Mouse (Mus musculus): ENCODE data around the gene Nsmce4a. TPM values are rescaled to one million over a fixed set of nuclear protein-coding genes. Genes with fewer than 3 reads are reported as not detected.

The Nsmce4a gene
- polyA plus RNA-seq, 1 experiment, result 152 TPM

GRCm38 (mm10) chr7:130510243-130510642, 62.7 kb downstream of the Nsmce4a start:
- Histone ChIP-seq H3K9me3 (replicated peaks; ENCODE audit: control insufficient read depth, insufficient read depth, low read length, poor library complexity, severe bottlenecking) (no peaks in the 10 kb centered on the region), H3K27ac (ENCODE audit: insufficient read depth, low read length) (no peak overlapping the region), H3K36me3 (ENCODE audit: control insufficient read depth, insufficient read depth, low read length, poor library complexity, severe bottlenecking) (peaks cover 8% of the 10 kb centered on the region), H3K4me3 (ENCODE audit: low read depth, low read length) (no peak overlapping the region), H3K9ac (ENCODE audit: low read depth, poor library complexity, severe bottlenecking) (no peak overlapping the region), H3K27me3 (ENCODE audit: control insufficient read depth, insufficient read depth, low read length, poor library complexity, severe bottlenecking) (no peaks in the 10 kb centered on the region), H3K4me1 (ENCODE audit: control insufficient read depth, insufficient read depth, low read length) (peaks cover 2% of the 10 kb centered on the region)
- no peak for TF ChIP-seq POLR2A (IDR thresholded peaks at IDR 0.05; ENCODE audit: insufficient read depth, low read length)
- no peak for TF ChIP-seq EP300 (IDR thresholded peaks at IDR 0.05; ENCODE audit: insufficient read depth, low read depth, low read length)
- no peak for TF ChIP-seq CTCF (IDR thresholded peaks at IDR 0.05; ENCODE audit: low read depth, low read length)

DNA sequence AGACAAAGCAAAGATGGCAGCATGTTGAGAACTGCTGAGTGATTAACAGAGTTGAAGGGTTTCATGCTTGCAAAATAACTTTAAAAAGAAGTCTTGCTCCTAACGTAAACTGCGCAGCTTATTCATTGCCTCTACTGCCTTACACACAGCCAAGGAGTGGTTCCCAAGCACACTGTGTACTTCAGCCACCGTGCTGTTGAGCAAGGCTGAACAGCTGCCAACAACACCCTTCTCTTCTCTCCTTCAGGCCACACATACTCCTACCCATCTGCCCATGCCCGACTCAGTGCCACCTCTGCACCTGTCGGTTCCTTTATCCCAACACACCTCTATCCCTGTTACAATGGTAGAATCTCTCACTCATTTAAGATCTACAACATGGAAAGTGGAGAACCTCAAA, 69.9 kb downstream of the Nsmce4a start:
- no peaks in the 10 kb centered on the region for H3K9me3 ChIP-seq (replicated peaks; ENCODE audit: control insufficient read depth, insufficient read depth, low read length, poor library complexity, severe bottlenecking)
- H3K27ac ChIP-seq (ENCODE audit: insufficient read depth, low read length), result no peak overlapping the region
- H3K27me3 ChIP-seq (ENCODE audit: control insufficient read depth, insufficient read depth, low read length, poor library complexity, severe bottlenecking), result no peaks in the 10 kb centered on the region
- H3K4me1 ChIP-seq (ENCODE audit: control insufficient read depth, insufficient read depth, low read length), result no peaks in the 10 kb centered on the region
- no peak overlapping the region for H3K4me3 ChIP-seq (ENCODE audit: low read depth, low read length)
- peaks cover 2% of the 10 kb centered on the region; the same call in 1 of the 2 replicates for H3K36me3 ChIP-seq (ENCODE audit: control insufficient read depth, insufficient read depth, low read length, poor library complexity, severe bottlenecking)
- H3K9ac ChIP-seq (ENCODE audit: low read depth, poor library complexity, severe bottlenecking), result no peak overlapping the region
- TF ChIP-seq EP300 (IDR thresholded peaks at IDR 0.05; ENCODE audit: insufficient read depth, low read depth, low read length) (no peak), POLR2A (IDR thresholded peaks at IDR 0.05; ENCODE audit: insufficient read depth, low read length) (no peak), CTCF (IDR thresholded peaks at IDR 0.05; ENCODE audit: low read depth, low read length) (no peak)

- Histone ChIP-seq H3K9ac (ENCODE audit: low read depth, poor library complexity, severe bottlenecking) (no peak overlapping the region), H3K9me3 (replicated peaks; ENCODE audit: control insufficient read depth, insufficient read depth, low read length, poor library complexity, severe bottlenecking) (no peaks in the 10 kb centered on the region), H3K27me3 (ENCODE audit: control insufficient read depth, insufficient read depth, low read length, poor library complexity, severe bottlenecking) (no peaks in the 10 kb centered on the region), H3K4me3 (ENCODE audit: low read depth, low read length) (no peak overlapping the region), H3K4me1 (ENCODE audit: control insufficient read depth, insufficient read depth, low read length) (no peaks in the 10 kb centered on the region), H3K36me3 (ENCODE audit: control insufficient read depth, insufficient read depth, low read length, poor library complexity, severe bottlenecking) (peaks cover 2% of the 10 kb centered on the region; the same call in 1 of the 2 replicates), H3K27ac (ENCODE audit: insufficient read depth, low read length) (no peak overlapping the region)
- TF ChIP-seq EP300 (IDR thresholded peaks at IDR 0.05; ENCODE audit: insufficient read depth, low read depth, low read length), result no peak
- TF ChIP-seq CTCF (IDR thresholded peaks at IDR 0.05; ENCODE audit: low read depth, low read length), result no peak
- no peak for TF ChIP-seq POLR2A (IDR thresholded peaks at IDR 0.05; ENCODE audit: insufficient read depth, low read length)
Measured at GRCm38 (mm10) chr7:130501499-130501898, 71.4 kb downstream of the Nsmce4a start.

DNA sequence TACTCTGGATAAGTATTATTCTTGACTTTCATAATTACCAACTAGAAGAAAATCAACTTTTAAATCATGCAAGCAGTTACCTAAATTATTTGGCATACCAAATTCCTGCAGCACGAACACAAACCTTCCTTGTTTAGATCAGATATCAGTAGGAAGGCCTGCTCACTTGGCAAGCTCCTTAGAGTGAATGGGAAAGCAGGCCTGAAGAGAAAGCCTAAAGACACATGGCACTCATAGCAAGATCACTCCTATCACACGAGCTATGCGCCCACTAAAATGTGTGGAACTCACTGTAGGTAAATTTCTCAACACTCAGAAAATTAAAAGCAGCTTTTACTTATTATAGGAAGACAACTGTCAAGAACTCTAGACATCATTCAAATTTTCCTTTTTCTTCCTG, 79.6 kb downstream of the Nsmce4a start:
- H3K4me3 ChIP-seq (ENCODE audit: low read depth, low read length), result no peak overlapping the region
- H3K27me3 ChIP-seq (ENCODE audit: control insufficient read depth, insufficient read depth, low read length, poor library complexity, severe bottlenecking), result no peaks in the 10 kb centered on the region
- no peaks in the 10 kb centered on the region; the same call in none of the 2 replicates for H3K36me3 ChIP-seq (ENCODE audit: control insufficient read depth, insufficient read depth, low read length, poor library complexity, severe bottlenecking)
- TF ChIP-seq CTCF (IDR thresholded peaks at IDR 0.05; ENCODE audit: low read depth, low read length) (no peak), EP300 (IDR thresholded peaks at IDR 0.05; ENCODE audit: insufficient read depth, low read depth, low read length) (no peak), POLR2A (IDR thresholded peaks at IDR 0.05; ENCODE audit: insufficient read depth, low read length) (no peak)
- no peak overlapping the region for H3K9ac ChIP-seq (ENCODE audit: low read depth, poor library complexity, severe bottlenecking)
- no peaks in the 10 kb centered on the region for H3K4me1 ChIP-seq (ENCODE audit: control insufficient read depth, insufficient read depth, low read length)
- no peak overlapping the region for H3K27ac ChIP-seq (ENCODE audit: insufficient read depth, low read length)
- H3K9me3 ChIP-seq (replicated peaks; ENCODE audit: control insufficient read depth, insufficient read depth, low read length, poor library complexity, severe bottlenecking), result no peaks in the 10 kb centered on the region

GRCm38 (mm10) chr7:130492026-130492425, 80.9 kb downstream of the Nsmce4a start:
- Histone ChIP-seq H3K9ac (ENCODE audit: low read depth, poor library complexity, severe bottlenecking) (no peak overlapping the region), H3K27me3 (ENCODE audit: control insufficient read depth, insufficient read depth, low read length, poor library complexity, severe bottlenecking) (no peaks in the 10 kb centered on the region), H3K36me3 (ENCODE audit: control insufficient read depth, insufficient read depth, low read length, poor library complexity, severe bottlenecking) (no peaks in the 10 kb centered on the region; the same call in none of the 2 replicates), H3K4me1 (ENCODE audit: control insufficient read depth, insufficient read depth, low read length) (no peaks in the 10 kb centered on the region), H3K4me3 (ENCODE audit: low read depth, low read length) (no peak overlapping the region), H3K9me3 (replicated peaks; ENCODE audit: control insufficient read depth, insufficient read depth, low read length, poor library complexity, severe bottlenecking) (peaks cover 3% of the 10 kb centered on the region; the same call in 1 of the 2 replicates), H3K27ac (ENCODE audit: insufficient read depth, low read length) (no peak overlapping the region)
- no peak for TF ChIP-seq POLR2A (IDR thresholded peaks at IDR 0.05; ENCODE audit: insufficient read depth, low read length)
- TF ChIP-seq CTCF (IDR thresholded peaks at IDR 0.05; ENCODE audit: low read depth, low read length), result no peak
- no peak for TF ChIP-seq EP300 (IDR thresholded peaks at IDR 0.05; ENCODE audit: insufficient read depth, low read depth, low read length)

Other genes starting within 250 kb of the Nsmce4a start
- gene Ate1, start 52.7 kb downstream of the Nsmce4a start, polyA plus RNA-seq (2011; ENCODE audit: insufficient read depth, insufficient read length, low read depth, missing spikeins), result 36.8 and 37.1 TPM in 2 replicates
- gene Tacc2, start 4.3 kb upstream of the Nsmce4a start, polyA plus RNA-seq (2011; ENCODE audit: insufficient read depth, insufficient read length, low read depth, missing spikeins), result 80.9 and 98.7 TPM in 2 replicates
- not detected in 2 replicates for gene Btbd16, start 201.0 kb upstream of the Nsmce4a start, polyA plus RNA-seq (2011; ENCODE audit: insufficient read depth, insufficient read length, low read depth, missing spikeins)

Data from ES-Bruce4 (cell line).